Mouse (Mus musculus) heart, adult 2 months (tissue): ENCODE measurements at regions not wholly inside any gene's neighbourhood (a gene's known extent, or its start where the extent isn't known, plus 50 kb on each side); places are given as distances from the start of the nearest gene placed in this dataset.
A peak's percentile ranks its signal among the peaks of the same experiment; 100 is the strongest.

Source experiments
- DNase-seq, 2 experiments: peaks; one replicate each; pipeline ENCODE4 v3.0.0; 2021
- H3K27ac ChIP-seq: fragments of 200-600 bp; 2 replicates; pipeline ENCODE4 v1.8.1; 2022
- H3K27me3 ChIP-seq: fragments of 200-500 bp; 2 replicates; pipeline ENCODE4 v1.6.1; 2012; ENCODE audit warnings: mild to moderate bottlenecking, low read length, inconsistent platforms, mixed read lengths; ENCODE audit not compliant: control insufficient read depth, insufficient read depth
- H3K36me3 ChIP-seq: fragments of 200-500 bp; 2 replicates; pipeline ENCODE4 v1.6.1; 2012; ENCODE audit warnings: low read length, inconsistent platforms; ENCODE audit not compliant: control insufficient read depth, insufficient read depth
- H3K4me1 ChIP-seq: fragments of 200-500 bp; 2 replicates; pipeline ENCODE4 v1.6.1; 2011; ENCODE audit warnings: low read length; ENCODE audit not compliant: control insufficient read depth, insufficient read depth
- H3K4me3 ChIP-seq: fragments of 200-600 bp; 2 replicates; pipeline ENCODE4 v1.8.1; 2022
- H3K79me2 ChIP-seq: fragments of 200-500 bp; replicated peaks from 2 replicates; pipeline ENCODE4 v1.6.1; 2012; ENCODE audit warnings: mild to moderate bottlenecking, inconsistent platforms, low read length, moderate library complexity, mixed read lengths; ENCODE audit not compliant: control insufficient read depth, insufficient read depth
- H3K9ac ChIP-seq: fragments of 200-500 bp; 2 replicates; pipeline ENCODE4 v1.6.1; 2012; ENCODE audit warnings: low read depth, mild to moderate bottlenecking, control low read depth, inconsistent platforms, low read length, mixed read lengths
- CTCF ChIP-seq: fragments of 200-600 bp; IDR thresholded peaks from 2 replicates; pipeline ENCODE4 v1.8.1; 2022; ENCODE audit warnings: antibody characterized with exemption, mild to moderate bottlenecking, moderate library complexity
- EP300 ChIP-seq: fragments of 200-500 bp; IDR thresholded peaks from 2 replicates; pipeline ENCODE4 v1.6.1; 2011; ENCODE audit warnings: low read depth, low read length, control low read depth; ENCODE audit not compliant: insufficient read depth
- POLR2A ChIP-seq: fragments of 200-500 bp; IDR thresholded peaks from 2 replicates; pipeline ENCODE4 v1.6.1; 2011; ENCODE audit warnings: mild to moderate bottlenecking, low read depth, low read length, control low read depth; ENCODE audit not compliant: insufficient read depth
- WGBS: fragments of 180-500 bp; shearing (Covaris S2); methylation state at CpG from one replicate; pipeline ENCODE4 v1.1.7; 2018; 5-methylcytosine and 5-hydroxymethylcytosine counted together
- intact Hi-C: fragments of 180-260 bp; cut with DNase I; formaldehyde crosslinking; loops from one replicate; pipeline ENCODE4 v1.15.1; 2025

DNA sequence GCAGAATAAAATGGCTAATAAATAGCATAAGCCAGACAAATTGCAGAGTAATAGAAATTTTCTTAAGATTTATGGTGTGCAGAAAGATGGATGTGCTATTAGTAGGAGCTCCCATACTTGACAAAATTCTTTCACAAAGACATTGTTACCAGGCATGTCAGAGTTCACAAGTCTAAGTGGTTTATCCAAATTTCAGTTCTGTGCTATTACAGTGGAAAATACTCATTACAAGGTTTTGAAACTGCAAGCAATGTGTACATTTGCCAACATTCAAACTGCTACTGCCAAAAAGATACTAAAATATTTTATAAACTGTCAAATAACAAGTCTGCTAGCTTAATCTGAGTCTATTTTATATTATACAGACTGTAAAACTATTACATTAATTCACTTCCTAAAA is 1550.2 kb upstream of the Acvr2a start:
- H3K4me3 ChIP-seq = no peak overlapping the region
- no peaks in the 10 kb centered on the region for H3K4me1 ChIP-seq
- intact Hi-C loops = no loop called here
- TF ChIP-seq CTCF = no peak
- no peak for TF ChIP-seq POLR2A
- TF ChIP-seq EP300 = no peak
- no peak overlapping the region for H3K27ac ChIP-seq
- no peak overlapping the region for H3K9ac ChIP-seq
- H3K79me2 ChIP-seq = no peaks in the 10 kb centered on the region
- no peak for DNase-seq
- no peaks in the 10 kb centered on the region for H3K27me3 ChIP-seq
- H3K36me3 ChIP-seq = no peaks in the 10 kb centered on the region

DNA sequence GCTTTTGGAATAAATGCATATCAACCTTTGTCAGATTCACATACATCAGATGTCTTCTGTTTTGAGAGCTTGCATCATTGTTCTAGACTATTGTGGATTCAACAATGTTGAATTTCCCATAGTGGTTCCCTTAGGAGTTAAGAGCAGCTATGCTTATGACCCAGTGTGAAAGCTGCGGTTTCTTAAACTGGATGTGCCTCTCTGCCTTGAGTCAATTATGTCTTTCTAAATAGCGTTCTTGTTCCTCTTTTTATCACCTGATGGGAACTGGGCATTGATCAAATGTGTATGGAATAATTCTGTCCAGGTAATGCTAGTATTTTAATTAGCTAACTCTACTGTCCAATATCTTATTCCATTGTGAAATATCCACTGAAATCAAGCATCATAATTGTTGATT is 1548.0 kb upstream of the Acvr2a start:
- no peaks in the 10 kb centered on the region for H3K36me3 ChIP-seq
- no peak for DNase-seq
- TF ChIP-seq POLR2A (no peak), CTCF (no peak), EP300 (no peak)
- intact Hi-C loops = no loop called here
- H3K79me2 ChIP-seq = no peaks in the 10 kb centered on the region
- H3K27me3 ChIP-seq = no peaks in the 10 kb centered on the region
- H3K9ac ChIP-seq = no peak overlapping the region
- no peak overlapping the region for H3K27ac ChIP-seq
- 74% methylated on average over 2 of the region's 2 CpGs for WGBS
- no peaks in the 10 kb centered on the region for H3K4me1 ChIP-seq
- no peak overlapping the region for H3K4me3 ChIP-seq

DNA sequence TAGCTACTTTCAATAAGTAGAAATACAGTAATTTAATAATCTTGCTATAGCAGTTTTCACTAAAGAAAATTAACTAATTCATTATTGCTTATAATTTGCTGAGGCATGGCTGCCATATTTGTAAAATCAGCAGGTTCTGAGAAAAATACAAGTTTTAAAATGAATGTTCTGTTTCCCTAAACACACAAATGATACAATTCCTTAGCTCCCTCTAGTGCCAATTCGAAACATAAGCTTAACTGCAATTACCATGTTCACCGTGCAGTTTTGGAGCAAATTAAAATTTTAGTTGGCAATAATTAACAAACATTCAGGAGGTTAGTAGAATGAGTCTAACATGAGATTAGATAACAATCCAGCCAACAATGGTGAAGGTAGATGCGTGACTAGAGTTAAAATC is 1518.4 kb upstream of the Acvr2a start:
- H3K36me3 ChIP-seq = no peaks in the 10 kb centered on the region
- intact Hi-C loops = no loop called here
- H3K27me3 ChIP-seq = no peaks in the 10 kb centered on the region
- H3K9ac ChIP-seq = no peak overlapping the region
- H3K79me2 ChIP-seq = no peaks in the 10 kb centered on the region
- no peak overlapping the region for H3K27ac ChIP-seq
- no peaks in the 10 kb centered on the region for H3K4me1 ChIP-seq
- no peak for TF ChIP-seq POLR2A
- no peak for TF ChIP-seq EP300
- peak; percentile 45 for TF ChIP-seq CTCF
- DNase-seq = no peak
- 34% methylated on average over 3 of the region's 3 CpGs for WGBS
- H3K4me3 ChIP-seq = no peak overlapping the region

- TF ChIP-seq POLR2A = no peak
- no peak for TF ChIP-seq EP300
- no peak for TF ChIP-seq CTCF
- H3K4me3 ChIP-seq = no peak overlapping the region
- H3K27ac ChIP-seq = no peak overlapping the region
- WGBS = 82% methylated on average over 6 of the region's 6 CpGs
- no peaks in the 10 kb centered on the region for H3K79me2 ChIP-seq
- no peaks in the 10 kb centered on the region for H3K27me3 ChIP-seq
- no peak overlapping the region for H3K9ac ChIP-seq
- no peaks in the 10 kb centered on the region for H3K36me3 ChIP-seq
- no peak for DNase-seq
- intact Hi-C loops = no loop called here
- H3K4me1 ChIP-seq = no peaks in the 10 kb centered on the region
Observed at GRCm38 (mm10) chr2:47302056-47302455, 1511.9 kb upstream of the Acvr2a start.

DNA sequence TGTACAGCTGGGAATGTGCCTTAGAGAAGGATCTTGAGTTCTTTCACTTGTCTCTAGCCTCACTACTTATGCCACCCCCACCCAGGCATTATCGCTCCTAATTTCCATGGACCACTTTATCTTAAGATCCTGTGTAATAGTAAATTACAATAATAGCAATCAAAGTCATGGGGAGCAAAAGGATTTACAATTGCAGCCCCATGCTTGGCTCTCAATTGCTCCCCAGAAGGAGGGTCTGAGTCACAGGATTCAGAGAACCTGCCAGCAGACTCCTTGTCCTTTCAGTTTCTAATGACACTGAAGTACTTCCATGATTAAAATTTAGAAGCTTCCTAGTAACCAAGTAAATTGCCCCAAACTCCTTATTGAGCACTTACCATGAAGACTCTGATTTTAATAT is 1483.3 kb upstream of the Acvr2a start:
- Histone ChIP-seq H3K4me1 (no peaks in the 10 kb centered on the region), H3K79me2 (no peaks in the 10 kb centered on the region), H3K36me3 (no peaks in the 10 kb centered on the region), H3K9ac (no peak overlapping the region), H3K4me3 (no peak overlapping the region), H3K27me3 (no peaks in the 10 kb centered on the region), H3K27ac (no peak overlapping the region)
- DNase-seq = no peak
- intact Hi-C loops = no loop called here
- 50% methylated on average over 1 of the region's 1 CpGs for WGBS
- TF ChIP-seq POLR2A (no peak), CTCF (no peak), EP300 (no peak)

GRCm38 (mm10) chr2:47334406-47335113 is 1479.3 kb upstream of the Acvr2a start:
- no peak for DNase-seq
- no peak for TF ChIP-seq POLR2A
- TF ChIP-seq CTCF = no peak
- no peak for TF ChIP-seq EP300
- Histone ChIP-seq H3K27ac (no peak overlapping the region), H3K79me2 (no peaks in the 10 kb centered on the region), H3K27me3 (no peaks in the 10 kb centered on the region), H3K4me3 (no peak overlapping the region), H3K36me3 (no peaks in the 10 kb centered on the region), H3K4me1 (no peaks in the 10 kb centered on the region), H3K9ac (no peak overlapping the region)
- 59% methylated on average over 8 of the region's 8 CpGs for WGBS
- intact Hi-C loops = no loop called here
